Mouse (Mus musculus) adipocyte (in vitro differentiated cells): ENCODE data around the gene Tfap2c.

ENCODE experiments used
- DNase-seq: peaks from one replicate; pipeline ENCODE4 v3.0.0-alpha.2; 2016; ENCODE audit warnings: low spot score

Tfap2c gene

DNA sequence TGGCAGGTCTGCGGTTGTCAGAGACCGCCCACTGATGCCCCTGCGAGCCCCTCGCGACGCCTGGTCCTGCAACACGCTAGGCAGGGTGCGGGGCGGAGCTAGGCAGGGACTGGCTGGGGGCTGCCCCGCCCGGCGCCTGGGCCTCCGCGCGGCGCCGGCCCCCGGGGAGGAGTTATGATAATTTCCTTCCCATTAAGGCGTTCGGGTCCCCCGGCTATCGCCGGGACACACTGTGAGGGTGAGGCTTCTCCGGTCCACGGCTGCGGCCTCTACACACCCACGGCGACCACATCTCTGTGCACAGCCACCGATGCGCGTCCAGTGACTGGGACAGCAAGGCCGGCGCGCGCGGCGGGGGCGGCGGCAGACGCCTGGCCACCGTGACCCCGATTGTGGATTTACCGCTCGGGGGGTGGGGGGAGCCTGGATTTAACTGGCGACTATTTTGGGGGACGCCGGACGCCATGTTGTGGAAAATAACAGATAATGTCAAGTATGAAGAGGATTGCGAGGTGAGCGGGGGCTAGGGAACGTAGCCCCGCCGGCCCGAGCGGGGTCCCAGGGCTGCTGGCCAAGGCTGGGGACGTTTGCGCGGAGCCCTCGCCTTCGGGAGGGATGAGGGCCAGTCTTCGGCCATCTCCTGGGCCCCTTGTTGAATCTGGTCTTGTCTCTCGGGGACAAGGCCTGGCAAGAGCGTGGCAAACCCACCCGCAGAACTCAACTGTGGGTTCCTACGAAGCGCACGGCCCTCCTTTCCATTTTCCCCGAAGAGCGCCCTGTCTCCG lies at the start of gene Tfap2c:
Tfap2c (plus strand) TSS at position 223 of the 785 bp plus-strand sequence.
- no peak for DNase-seq

DNA sequence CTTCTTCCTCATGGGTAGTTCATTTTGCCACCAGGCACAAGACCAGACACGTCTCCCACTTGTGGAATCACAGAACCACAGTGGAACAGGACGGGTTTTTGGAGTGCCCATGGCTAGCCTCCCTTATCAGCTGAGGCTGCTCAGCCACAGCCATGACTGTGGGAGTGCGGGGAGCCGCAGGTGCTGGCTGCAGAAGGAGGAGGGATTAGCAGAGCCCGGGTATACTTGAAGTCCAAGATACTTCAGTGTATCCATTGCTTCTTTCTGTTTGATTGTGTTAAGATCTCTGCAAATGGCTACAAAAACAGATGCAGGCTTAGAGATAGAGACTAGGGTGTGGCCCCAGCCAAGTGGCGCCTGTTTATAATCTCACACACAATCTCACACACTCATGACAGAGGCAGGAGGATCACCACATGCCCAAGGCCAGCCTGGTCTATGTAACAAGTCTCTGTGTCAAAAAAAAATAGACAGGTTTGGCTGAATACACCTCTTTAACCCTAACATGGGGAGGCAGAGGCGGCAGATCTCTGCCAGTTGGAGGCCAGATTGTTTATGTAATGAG lies 48.6 kb upstream of the Tfap2c start:
- no peak for DNase-seq

DNA sequence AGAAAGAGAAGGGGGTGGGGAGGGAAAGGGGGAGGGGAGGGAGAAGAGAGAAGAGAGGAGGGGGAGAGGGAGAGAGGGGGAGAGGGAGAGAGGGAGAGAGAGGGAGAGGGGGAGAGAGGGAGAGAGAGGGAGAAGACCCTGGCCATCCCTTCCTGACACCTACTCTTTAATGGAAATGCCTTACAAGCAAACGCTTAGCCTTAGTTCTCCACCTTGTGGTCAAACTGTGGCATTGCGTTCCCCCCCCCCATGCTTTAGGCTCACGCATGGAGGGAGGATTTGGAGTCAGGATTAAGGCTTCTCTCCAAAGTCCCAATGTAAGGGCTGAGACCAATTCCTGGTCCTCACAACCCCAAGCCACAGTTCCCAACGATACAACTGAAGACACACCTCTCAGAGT lies 48.1 kb upstream of the Tfap2c start:
- peak; percentile 49 for DNase-seq

DNA sequence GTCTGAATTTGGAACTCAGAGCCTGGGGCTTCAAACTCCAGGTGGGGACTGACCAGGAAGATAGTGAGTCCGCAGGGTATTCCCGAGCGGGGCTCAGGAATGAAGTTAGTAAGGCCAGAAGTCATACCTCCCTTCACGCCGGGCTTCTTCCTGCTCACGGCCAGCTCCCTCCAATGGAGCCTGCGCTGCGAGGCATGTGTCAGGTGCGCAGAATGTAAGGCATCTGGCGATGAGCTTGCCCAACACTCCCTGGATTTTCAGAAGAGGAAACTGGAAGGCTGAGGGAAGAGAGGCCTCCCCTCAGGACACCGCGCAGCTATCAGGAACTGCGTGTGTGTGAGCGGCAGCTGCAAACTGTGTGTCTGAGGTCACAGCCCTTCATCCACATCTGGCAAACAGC lies 47.2 kb upstream of the Tfap2c start:
- DNase-seq: no peak

DNA sequence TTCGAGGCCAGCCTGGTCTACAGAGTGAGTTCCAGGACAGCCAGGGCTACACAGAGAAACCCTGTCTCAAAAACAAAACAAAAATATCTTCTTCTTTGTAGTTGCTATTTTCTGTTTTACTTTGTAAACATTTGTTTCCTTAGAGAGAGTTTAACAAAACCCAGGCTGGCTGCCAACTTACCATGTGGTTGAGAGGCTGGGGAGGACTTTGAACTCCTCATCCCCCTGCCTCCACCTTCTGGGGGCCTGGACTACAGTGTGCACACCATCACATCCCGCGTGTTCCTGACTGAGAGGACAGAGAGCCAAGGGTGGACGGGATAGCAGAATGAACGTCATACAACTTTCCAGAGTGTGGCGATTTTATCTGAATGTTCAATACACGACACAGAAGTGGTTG lies 43.3 kb upstream of the Tfap2c start:
- DNase-seq: no peak

DNA sequence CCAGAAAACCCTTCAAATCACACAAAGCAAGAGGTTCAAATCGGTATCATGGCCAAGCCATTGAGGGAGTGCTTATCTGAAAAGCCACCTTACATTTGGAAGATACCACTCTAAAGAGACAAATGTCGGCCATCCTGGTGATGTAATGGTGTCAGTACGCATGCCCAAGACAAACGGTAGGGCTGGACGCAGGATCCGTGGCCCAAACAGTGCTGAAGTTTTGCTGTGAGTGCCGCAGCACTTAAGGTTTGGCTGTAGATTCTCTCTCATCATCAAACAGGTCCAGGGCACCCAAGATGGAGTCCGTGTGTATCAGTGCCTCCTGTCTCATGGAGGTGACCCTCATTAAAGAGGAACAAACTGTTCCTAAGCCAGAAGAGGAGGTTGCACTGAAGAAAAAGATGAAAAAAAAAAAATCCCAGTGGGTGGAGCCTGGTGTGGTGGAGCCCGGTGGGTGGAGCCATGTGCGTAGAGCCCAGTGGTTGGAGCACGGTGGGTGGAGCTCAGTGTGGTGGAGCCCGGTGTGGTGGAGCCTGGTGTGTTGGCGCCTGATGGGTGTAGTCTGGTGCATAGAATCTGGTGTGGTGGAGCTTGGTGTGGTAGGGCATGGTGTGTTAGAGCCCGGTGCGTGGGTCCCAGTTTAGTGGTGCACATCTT lies 39.2 kb upstream of the Tfap2c start:
- DNase-seq: no peak

DNA sequence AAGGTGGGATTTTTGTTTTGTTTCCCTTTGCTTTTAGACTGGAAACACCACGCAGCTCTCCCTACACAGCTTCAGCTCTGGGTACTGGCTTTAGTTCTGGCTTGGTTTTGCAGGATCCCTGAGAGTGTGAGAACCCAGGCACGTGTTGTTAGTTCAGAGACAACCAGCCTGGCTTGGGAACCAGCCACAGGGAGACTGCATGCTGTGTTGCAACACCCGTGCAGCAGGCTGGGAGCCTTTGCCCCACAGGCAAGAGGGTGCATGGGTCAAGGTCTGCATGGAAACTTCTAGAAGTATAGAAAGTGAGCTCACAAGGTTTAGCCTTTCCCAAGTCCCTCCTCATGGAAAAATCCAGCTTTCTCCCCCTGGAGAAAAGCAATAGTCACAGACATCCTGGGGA lies 38.5 kb upstream of the Tfap2c start:
- DNase-seq: peak; percentile 72

DNA sequence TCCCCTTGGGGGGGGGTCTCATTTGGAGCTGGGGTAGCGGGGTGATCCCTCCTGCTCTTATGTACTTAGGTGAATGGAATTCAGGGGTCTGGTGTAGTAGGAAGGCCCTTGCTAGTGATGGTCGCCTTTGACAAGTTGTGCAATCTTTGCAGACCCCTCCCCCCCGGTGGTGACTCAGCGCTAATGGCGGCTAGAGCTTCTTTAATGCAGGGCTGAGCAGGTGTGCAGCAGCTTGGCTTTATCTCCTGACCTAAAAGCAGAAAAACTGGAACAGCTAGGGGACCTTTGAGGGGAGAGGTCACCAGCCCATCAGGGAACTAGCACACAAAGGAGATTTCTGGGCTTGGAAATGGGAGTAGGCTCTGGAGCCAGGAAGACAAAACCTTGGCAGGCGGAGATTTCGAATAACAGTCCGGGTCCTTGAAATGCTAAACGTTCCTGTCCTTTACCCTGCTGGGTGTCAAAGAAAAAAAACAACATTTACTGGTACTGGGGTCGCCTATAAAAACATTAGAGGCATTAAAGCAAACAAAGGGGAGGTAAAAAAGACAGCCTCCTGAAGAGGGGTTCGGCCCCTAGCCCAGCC lies 32.9 kb upstream of the Tfap2c start:
- no peak for DNase-seq

DNA sequence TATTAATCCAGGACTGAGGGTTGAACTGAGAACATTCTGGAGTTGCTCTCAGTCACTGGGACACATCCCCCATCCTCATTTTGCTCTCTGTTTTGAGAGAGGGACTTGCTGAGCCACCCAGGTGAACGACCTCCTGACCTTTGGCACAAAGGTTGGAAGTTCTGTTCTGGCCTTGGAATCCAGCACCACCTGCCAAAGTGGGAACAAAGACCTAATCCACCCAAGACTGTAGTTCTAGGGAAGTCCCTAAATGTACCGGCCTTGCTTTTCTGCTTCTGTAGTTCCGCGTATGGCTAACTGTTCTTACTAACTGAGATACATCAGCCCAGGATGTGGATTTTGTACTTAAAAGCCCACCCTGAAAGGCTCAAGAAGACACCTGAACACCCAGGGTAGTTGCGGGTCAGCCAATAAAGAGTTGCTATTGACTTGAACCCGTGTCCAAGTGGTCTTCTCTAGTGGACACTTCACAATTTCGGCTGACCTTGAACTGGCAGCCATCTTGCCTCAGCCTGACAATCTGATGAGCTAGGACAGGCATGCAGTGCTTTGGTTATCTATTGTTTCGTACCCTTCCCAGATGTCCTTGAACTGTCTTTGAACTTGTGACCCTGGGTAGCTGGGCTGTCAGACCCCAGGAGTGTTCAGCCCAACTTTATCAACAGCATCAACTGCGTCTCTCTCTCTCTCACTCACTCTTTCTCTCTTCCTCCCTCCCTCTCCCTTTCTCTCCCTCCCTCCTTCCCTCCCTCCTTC lies 28.6 kb upstream of the Tfap2c start:
- no peak for DNase-seq

DNA sequence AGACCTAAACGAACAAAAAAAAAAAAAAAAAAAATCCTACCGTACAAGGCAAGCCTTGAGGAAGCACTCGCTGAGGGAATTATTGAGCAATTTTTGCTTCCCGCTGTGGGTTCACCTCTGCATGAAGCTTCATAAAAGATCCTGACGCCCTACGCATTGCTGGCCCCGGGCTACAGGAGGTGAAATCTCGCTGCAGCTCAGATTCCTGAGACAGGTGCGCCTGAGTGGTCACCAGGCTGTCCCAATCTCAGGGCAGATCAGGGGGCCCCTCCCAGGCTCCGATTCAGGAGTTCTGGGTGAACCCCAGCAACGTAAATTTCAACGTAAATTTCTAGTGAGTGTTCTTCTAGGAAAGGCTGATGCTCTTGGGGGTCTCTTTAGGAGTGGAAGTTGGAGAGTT lies 26.9 kb upstream of the Tfap2c start:
- no peak for DNase-seq

DNA sequence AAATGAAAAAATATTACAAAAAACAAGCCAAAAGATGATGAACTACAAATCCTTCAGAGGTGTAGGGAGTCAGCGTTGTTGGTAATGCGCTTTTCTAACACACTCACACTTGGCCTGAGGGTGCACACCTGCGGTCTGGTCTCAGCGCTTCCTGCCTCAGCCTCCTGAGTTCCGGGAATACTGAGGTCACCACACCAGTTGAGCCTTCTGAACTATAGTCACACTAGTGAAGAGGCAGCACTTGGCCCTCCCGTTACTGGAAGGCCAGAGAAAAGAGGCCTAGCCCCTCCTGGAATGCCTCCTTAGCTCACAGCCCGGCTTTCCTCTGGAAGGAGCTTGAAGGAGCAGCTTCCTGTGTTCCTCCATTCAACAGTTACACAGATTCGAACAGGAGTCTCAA lies 22.2 kb upstream of the Tfap2c start:
- no peak for DNase-seq

DNA sequence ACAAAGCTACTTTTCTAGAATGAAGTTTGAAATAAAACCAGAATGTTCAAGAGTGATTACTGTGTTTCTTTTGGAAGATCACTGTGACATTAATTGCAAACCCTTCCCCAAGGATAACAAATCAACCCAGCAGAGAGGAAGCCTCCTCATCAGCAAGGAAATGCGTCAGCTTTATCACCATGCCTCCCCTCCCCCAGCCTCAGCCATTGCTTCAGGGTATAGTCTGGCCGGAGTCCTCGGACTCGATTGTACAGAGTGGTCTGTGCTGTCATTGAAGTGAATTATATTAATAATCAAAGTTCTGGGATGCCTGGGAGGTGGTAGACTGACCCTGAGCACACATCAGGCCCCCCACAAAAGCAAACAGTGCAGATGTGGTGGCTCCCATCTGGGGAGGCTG lies 5.4 kb upstream of the Tfap2c start:
- no peak for DNase-seq

DNA sequence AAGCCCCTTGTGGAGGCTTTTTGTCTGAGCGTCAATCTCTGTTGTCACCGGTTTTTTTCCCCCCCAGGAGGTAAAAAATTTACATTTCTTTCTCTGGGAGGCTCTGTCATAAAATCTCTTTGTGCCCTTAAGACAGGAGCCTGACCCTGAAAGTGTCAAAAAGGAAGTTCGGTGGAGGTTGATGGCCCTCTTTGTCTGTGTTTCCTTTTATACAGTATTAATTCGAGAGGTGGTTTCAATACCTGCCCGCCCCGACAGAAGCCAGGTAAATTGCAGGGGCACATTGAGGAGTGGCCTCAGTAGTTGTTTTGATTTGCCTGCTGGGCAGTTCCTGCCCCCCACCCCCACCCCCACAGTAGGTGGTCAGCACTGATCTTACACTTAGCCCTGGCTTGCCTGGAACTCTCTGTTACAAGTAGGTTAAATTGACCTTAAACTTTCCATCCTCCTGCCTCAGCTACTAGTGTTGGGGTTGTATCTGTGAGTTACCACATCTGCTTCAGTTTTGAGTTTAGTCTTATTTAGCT lies 4.7 kb upstream of the Tfap2c start:
- DNase-seq: no peak

DNA sequence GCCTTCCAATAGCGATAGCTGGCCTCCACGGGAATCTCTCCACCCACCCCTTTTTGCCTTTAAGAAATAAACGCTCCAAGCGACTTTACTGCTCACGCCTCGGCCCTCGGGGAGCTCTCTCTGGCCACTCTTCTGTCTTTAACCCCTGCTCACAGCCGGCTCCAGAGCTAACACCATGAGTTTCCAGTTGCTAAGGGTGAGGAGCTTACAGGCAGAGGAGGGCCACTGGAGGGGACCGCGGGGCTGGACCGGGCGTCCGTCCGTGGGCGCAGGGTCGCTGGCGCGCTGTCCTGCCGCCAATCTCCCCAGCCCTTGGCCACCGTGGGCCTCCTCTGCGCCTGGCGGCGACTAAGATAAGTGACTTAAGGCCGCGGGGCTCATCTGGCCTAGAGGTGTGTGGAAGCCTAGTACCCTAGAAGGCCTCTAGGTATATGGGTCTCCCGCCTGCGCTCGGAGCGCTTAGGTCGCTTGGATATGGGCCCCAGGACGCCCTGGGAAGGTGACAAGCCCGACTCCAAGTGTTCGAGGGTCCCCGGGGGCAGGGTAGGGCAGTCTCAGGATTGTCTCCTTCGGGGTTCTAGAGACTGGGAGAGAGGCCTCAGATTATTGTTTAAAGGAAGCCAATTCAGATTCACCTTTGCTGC lies 3.7 kb upstream of the Tfap2c start:
- no peak for DNase-seq

DNA sequence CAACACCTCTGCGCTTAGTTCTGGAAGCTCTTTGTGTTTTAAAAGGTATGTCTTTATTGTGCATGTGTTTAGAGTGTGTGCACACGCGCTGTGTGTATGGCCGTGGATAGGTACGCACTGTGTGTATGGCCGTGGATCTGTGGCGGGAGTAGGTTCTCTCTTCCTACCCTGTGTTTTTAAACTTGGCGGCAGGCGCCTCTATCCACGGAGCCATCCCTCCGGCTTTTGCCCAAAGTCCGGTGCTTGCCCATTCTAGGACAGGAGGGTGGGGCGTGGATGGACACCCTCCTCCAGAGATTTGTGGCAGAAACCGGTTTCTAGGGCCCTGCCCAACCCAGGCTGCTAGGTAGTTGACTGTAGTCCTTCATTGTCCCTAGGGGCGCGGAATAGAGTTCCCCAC lies 2.8 kb upstream of the Tfap2c start:
- no peak for DNase-seq

DNA sequence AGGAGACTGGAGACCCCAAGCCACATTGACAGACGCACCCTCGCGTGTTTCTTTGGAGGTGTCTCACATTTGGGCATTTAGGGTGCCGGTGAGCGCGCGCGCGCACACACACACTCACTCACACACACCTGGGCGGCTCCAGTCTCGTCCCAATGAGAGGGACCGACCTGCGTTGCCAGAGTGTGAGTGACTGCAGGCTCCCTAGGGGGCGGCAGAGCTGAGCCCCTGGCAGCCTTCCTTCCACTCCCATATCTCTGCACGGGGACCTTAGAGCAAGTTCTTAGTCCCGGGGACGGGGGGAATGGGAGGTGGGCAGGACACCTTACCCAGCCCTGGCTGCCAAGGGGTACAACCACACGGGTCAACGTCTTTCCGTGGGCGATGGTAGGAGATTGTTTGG lies 2.3 kb upstream of the Tfap2c start:
- no peak for DNase-seq

DNA sequence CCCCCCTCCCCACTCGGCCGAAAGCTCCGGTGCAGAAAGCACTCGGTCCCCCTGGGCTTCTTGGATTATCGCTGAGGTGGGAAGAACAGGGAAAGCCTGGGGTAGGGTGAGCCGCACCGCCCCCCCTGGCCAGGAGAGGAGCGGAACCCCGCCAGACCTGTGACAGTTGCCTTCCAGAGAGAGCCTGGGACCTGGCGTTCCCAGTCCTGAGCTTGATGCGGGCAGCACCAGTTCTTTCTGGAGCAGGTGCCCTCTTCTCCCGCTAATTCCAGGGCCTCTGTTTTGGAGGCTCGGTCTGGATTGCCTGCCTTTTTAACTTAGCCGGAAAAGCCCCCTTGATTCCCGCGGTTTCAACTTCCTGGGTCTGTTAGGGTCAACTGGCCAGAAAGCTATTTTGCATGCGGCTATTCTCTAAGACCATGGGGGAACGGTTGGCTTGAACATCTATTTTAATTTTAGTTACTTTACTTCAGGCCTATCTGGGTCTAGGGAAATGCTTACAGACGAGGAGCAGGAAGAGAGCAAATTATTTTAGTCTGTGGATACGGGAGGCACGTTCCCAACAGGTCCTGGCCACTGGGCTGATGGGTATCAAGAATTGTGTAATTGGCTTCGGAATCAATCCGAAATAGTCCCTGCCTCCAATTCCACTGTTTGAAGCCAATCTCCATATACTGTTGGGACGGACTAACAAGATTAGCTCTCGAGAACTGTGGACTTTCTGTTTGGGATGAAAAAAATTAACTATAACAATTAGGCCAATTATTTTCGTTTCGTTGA lies 1.4 kb upstream of the Tfap2c start:
- no peak for DNase-seq

DNA sequence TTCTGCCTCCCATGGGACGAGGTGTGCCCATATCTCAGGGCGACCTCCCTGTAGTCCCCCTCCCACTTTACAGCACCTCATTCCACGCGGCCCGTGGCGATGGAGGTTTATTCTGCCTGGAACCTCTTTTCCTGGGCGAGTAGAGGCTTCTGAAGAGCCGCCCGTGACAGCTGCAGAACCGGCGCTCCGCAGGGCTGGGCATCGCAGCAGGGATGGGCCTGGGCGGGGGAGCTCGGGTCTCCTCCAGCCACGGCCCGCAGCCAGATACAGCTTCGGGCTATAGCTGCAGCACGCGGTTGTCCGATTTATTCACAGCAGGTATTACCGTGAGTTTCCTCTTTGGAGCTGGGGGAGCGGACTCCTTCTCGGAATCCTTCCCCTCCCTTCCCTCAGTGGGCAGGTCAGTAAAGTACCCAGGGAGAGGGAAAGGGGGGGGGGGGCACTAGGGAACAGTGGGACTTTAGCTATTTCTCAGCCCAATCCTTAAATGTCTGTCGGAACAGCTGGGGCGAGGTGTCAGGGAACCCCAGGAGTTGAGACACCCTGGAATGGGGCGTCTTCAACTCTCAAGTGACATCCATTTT lies 629 bp upstream of the Tfap2c start:
- no peak for DNase-seq

DNA sequence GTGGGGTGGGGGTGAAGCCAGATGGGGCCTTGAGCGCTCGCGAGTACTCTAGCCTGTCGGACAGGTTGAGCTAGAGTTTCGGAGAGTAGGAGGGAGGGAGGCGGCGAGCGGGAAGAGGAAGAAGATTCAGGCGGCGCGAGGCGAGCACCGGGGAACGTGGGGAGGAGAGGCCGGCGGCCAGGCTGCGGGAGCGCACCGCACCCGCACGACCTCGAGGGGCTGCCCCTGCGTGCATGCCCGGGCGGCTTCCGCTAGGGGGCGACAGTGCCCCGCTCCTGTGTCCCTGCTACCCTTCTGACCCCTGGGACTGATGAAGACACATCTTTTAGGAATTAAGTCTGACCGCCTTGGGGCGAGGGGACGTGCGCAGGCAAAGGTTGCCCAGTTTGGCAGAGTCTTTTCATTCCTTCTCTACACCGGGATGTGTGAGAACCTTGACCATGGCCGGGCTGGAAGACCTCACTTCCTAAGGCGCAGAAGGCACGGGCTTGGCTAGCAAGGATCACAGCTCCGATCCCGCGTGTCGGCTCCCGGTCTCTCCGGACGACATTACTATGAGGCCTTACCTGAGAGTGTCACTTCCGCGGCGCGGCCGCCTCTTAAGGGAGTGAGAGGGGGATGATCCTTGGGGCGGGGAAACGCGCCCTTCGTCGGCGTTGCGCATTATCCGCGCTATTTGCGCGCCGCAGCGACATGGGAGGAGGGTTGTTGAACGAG lies 1.1 kb downstream of the Tfap2c start:
- DNase-seq: no peak
